13 mouse cellular contexts compared by ENCODE assay signal in genomic region chr7:118895469-118896450, GRCm38 (mm10). TPM values are rescaled to one million over a fixed set of nuclear protein-coding genes. Genes with fewer than 3 reads are reported as not detected.
A peak's percentile ranks its signal among the peaks of the same experiment; 100 is the strongest.
DNase-seq lines count a peak whose midpoint lies in the region; ATAC-seq lines count a peak whose summit lies in the region.
"Had no signal": no experiment of that assay in that cellular context is flagged by ENCODE, and none has a peak within 500 bp of the region (broad histone marks: within the 10 kb centered on the region; RNA-seq: fewer than 3 reads in every experiment).

No protein-coding gene starts in this region.

- no peak overlapping the region for H3K4me2 ChIP-seq in embryonic facial prominence, embryonic 14.5 days (ENCODE audit: low read depth, low read length)
- H3K4me2 ChIP-seq in midbrain, embryonic 13.5 days (replicated peaks): no peak overlapping the region
- no peak overlapping the region for H3K4me2 ChIP-seq in heart, embryonic 11.5 days

- H3K27ac ChIP-seq in embryonic facial prominence, embryonic 14.5 days (replicated peaks; ENCODE audit: low read depth, low read length): peak overlapping the region; percentile 35
- H3K27ac ChIP-seq in midbrain, embryonic 13.5 days: peak overlapping the region; percentile 54
- H3K27ac ChIP-seq in heart, embryonic 11.5 days (ENCODE audit: low read depth, low read length): no peak overlapping the region

- no peaks in the 10 kb centered on the region for H3K27me3 ChIP-seq in embryonic facial prominence, embryonic 14.5 days (replicated peaks; ENCODE audit: control insufficient read depth, insufficient read depth, low read length)
- H3K27me3 ChIP-seq in midbrain, embryonic 13.5 days: 0 out of 2 replicates have a peak, but pooled peaks cover 5% of the 10 kb centered on the region
- H3K27me3 ChIP-seq in heart, embryonic 11.5 days (ENCODE audit: control insufficient read depth, insufficient read depth, low read length): no peaks in the 10 kb centered on the region; the same call in 1 of the 2 replicates
- H3K27me3 ChIP-seq: Patski had no signal

- no peaks in the 10 kb centered on the region for H3K9me3 ChIP-seq in embryonic facial prominence, embryonic 14.5 days (ENCODE audit: control insufficient read depth, low read length)
- H3K9me3 ChIP-seq in midbrain, embryonic 13.5 days: no peaks in the 10 kb centered on the region
- no peaks in the 10 kb centered on the region for H3K9me3 ChIP-seq in heart, embryonic 11.5 days (replicated peaks; ENCODE audit: control insufficient read depth, low read length)

- ATAC-seq in embryonic facial prominence, embryonic 14.5 days (ENCODE audit: low read depth): peak; percentile 81
- peak; percentile 62 for ATAC-seq in midbrain, embryonic 13.5 days
- ATAC-seq in heart, embryonic 11.5 days (replicated peaks; ENCODE audit: insufficient number of reproducible peaks, low FRiP score, low TSS enrichment): no peak
- ATAC-seq: intestine, postnatal 0 days; Patski had no signal

- no peaks in the 10 kb centered on the region for H3K36me3 ChIP-seq in embryonic facial prominence, embryonic 14.5 days (ENCODE audit: control insufficient read depth, insufficient read depth, low read length)
- H3K36me3 ChIP-seq in midbrain, embryonic 13.5 days: no peaks in the 10 kb centered on the region
- H3K36me3 ChIP-seq in heart, embryonic 11.5 days (ENCODE audit: control insufficient read depth, insufficient read depth, low read length): no peaks in the 10 kb centered on the region

- H3K4me1 ChIP-seq in embryonic facial prominence, embryonic 14.5 days (ENCODE audit: control insufficient read depth, insufficient read depth, low read length): peaks cover 3% of the 10 kb centered on the region; the same call in 1 of the 2 replicates
- peaks cover 26% of the 10 kb centered on the region for H3K4me1 ChIP-seq in midbrain, embryonic 13.5 days (replicated peaks)
- no peaks in the 10 kb centered on the region for H3K4me1 ChIP-seq in heart, embryonic 11.5 days (ENCODE audit: control insufficient read depth, insufficient read depth, low read length)

- DNase-seq in retina, postnatal 1 day: peak; percentile 59
- DNase-seq in retina, embryonic 14.5 days (ENCODE audit: low spot score): no peak
- DNase-seq in embryonic facial prominence, embryonic 14.5 days (ENCODE audit: low spot score): peak; percentile 53
- peak; percentile 14 to 36 for DNase-seq in thymus, postnatal 36 days
- no peak for DNase-seq in left cerebral cortex, adult 11 months (ENCODE audit: low spot score)
- DNase-seq: gastrocnemius, postnatal 36 days; left cerebral cortex, postnatal 4 days; lung, postnatal 4 days; right cerebral cortex, adult 18-20 months had no signal

- no peak overlapping the region for H3K4me3 ChIP-seq in embryonic facial prominence, embryonic 14.5 days (ENCODE audit: low read depth, low read length)
- no peak overlapping the region for H3K4me3 ChIP-seq in midbrain, embryonic 13.5 days (replicated peaks)
- H3K4me3 ChIP-seq in heart, embryonic 11.5 days (ENCODE audit: low read depth, low read length): no peak overlapping the region

- 40% methylated on average over 10 of the region's 10 CpGs for WGBS in embryonic facial prominence, embryonic 14.5 days
- WGBS in midbrain, embryonic 13.5 days: 35% methylated on average over 10 of the region's 10 CpGs
- 45% methylated on average over 10 of the region's 10 CpGs for WGBS in heart, embryonic 11.5 days (ENCODE audit: insufficient replicate concordance)

- no peak overlapping the region for H3K9ac ChIP-seq in embryonic facial prominence, embryonic 14.5 days (ENCODE audit: low read depth, low read length)
- no peak overlapping the region for H3K9ac ChIP-seq in midbrain, embryonic 13.5 days (replicated peaks)
- no peak overlapping the region for H3K9ac ChIP-seq in heart, embryonic 11.5 days (ENCODE audit: low read depth, low read length)

RNA-seq across cellular contexts. Expression of gene Knop1, which starts 39.7 kb away (rescaled TPM):
- polyA plus RNA-seq in embryonic facial prominence, embryonic 14.5 days (2014; fragmentation: Nextera tagmentation; extraction: Ambion mirVana): 74.2 and 83.4 TPM in 2 replicates
- 105 and 113 TPM in 2 replicates for polyA plus RNA-seq in midbrain, embryonic 13.5 days (2015; fragmentation: Nextera tagmentation; extraction: Ambion mirVana)
- 65.1 and 78.1 TPM in 2 replicates for polyA plus RNA-seq in heart, embryonic 11.5 days (2014; fragmentation: Nextera tagmentation; extraction: Ambion mirVana)

RNA-seq across cellular contexts. Expression of gene Iqck, which starts 40.2 kb away (rescaled TPM):
- 3.2 and 4.5 TPM in 2 replicates for polyA plus RNA-seq in embryonic facial prominence, embryonic 14.5 days (2014; fragmentation: Nextera tagmentation; extraction: Ambion mirVana)
- 3.5 and 4.1 TPM in 2 replicates for polyA plus RNA-seq in midbrain, embryonic 13.5 days (2015; fragmentation: Nextera tagmentation; extraction: Ambion mirVana)
- 1.00 and 1.2 TPM in 2 replicates for polyA plus RNA-seq in heart, embryonic 11.5 days (2014; fragmentation: Nextera tagmentation; extraction: Ambion mirVana)

Comparison
In these comparisons a context has a peak if more than half of its experiments do, and no peak if none do; other contexts are left out.
1. DNase-seq: peak in retina, postnatal 1 day (single experiment), embryonic facial prominence, embryonic 14.5 days (single experiment) and thymus, postnatal 36 days (2 of 2); none in retina, embryonic 14.5 days (single experiment) and left cerebral cortex, adult 11 months (single experiment).